Mouse (Mus musculus): ENCODE measurements at regions not wholly inside any gene's neighbourhood (a gene's known extent, or its start where the extent isn't known, plus 50 kb on each side); places are given as distances from the start of the nearest gene placed in this dataset.

DNA sequence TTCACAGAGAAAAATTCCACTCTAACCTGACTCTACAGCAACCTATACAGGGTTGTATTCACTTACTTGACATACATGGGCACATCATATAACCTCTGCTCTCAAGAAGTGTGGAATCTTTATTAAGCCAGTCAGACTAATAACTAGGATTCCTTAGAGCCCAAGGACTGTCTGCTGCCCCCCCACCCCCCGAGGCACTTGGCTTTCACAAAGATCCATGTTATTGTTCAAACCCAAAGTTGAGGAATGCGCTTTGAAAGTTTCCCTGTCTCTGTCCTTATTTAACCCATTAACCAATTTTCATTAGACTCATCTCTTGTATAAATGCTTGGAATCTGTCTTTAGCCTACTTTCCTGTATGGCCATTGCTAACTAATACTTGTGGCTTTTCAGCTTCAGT lies 50.6 kb upstream of the Tom1l1 start:
- H3K4me3 ChIP-seq (ENCODE audit: insufficient read depth, low read length): no peak overlapping the region
- TF ChIP-seq POLR2A (IDR thresholded peaks at IDR 0.05; ENCODE audit: low read depth, low read length): no peak
- no peak for TF ChIP-seq CTCF (IDR thresholded peaks at IDR 0.05; ENCODE audit: borderline replicate concordance, insufficient read depth, low read length)
- H3K4me1 ChIP-seq (ENCODE audit: control insufficient read depth, insufficient read depth, low read length): no peaks in the 10 kb centered on the region
- no peak overlapping the region for H3K27ac ChIP-seq (ENCODE audit: insufficient read depth, low read length)

All from embryonic fibroblast, embryonic 13.5 days (primary cell).